Mouse (Mus musculus): ENCODE measurements around the gene Foxj3. TPM values are rescaled to one million over a fixed set of nuclear protein-coding genes. Genes with fewer than 3 reads are reported as not detected.

Gene Foxj3
- polyA plus RNA-seq, 1 experiment from 2014 or later, result 30.9 TPM

- 9% methylated on average over 10 of the region's 10 CpGs for WGBS
- ATAC-seq (replicated peaks; ENCODE audit: low FRiP score) (no peak), DNase-seq (ENCODE audit: low spot score) (no peak)
- H3K4me1 ChIP-seq (replicated peaks; ENCODE audit: control insufficient read depth, insufficient read depth, low read length), result peaks cover 4% of the 10 kb centered on the region; the same call in 1 of the 2 replicates
- peak overlapping the region; percentile 93 for H3K4me3 ChIP-seq (ENCODE audit: low read depth, low read length)
- peak overlapping the region; percentile 94 for H3K9ac ChIP-seq (ENCODE audit: low read length)
- no peak overlapping the region for H3K27ac ChIP-seq (ENCODE audit: low read depth, low read length)
- peak overlapping the region; percentile 80 for H3K4me2 ChIP-seq (ENCODE audit: low read depth, low read length, severe bottlenecking)
- H3K9me3 ChIP-seq (ENCODE audit: control insufficient read depth, low read length), result no peaks in the 10 kb centered on the region
- no peaks in the 10 kb centered on the region for H3K27me3 ChIP-seq (ENCODE audit: control insufficient read depth, insufficient read depth, low read length)
- H3K36me3 ChIP-seq (ENCODE audit: control insufficient read depth, insufficient read depth, low read length), result no peaks in the 10 kb centered on the region
Observed at GRCm38 (mm10) chr4:119540533-119540890, 3.7 kb downstream of the Foxj3 start.

GRCm38 (mm10) chr4:119550864-119551263 lies 14.1 kb downstream of the Foxj3 start:
- no peaks in the 10 kb centered on the region for H3K9me3 ChIP-seq (ENCODE audit: control insufficient read depth, low read length)
- H3K27ac ChIP-seq (ENCODE audit: low read depth, low read length), result no peak overlapping the region
- no peaks in the 10 kb centered on the region for H3K36me3 ChIP-seq (ENCODE audit: control insufficient read depth, insufficient read depth, low read length)
- ATAC-seq (replicated peaks; ENCODE audit: low FRiP score) (no peak), DNase-seq (ENCODE audit: low spot score) (no peak)
- H3K9ac ChIP-seq (ENCODE audit: low read length), result no peak overlapping the region
- H3K4me3 ChIP-seq (ENCODE audit: low read depth, low read length), result no peak overlapping the region
- 96% methylated on average over 1 of the region's 1 CpGs for WGBS
- H3K4me2 ChIP-seq (ENCODE audit: low read depth, low read length, severe bottlenecking), result no peak overlapping the region
- no peaks in the 10 kb centered on the region for H3K27me3 ChIP-seq (ENCODE audit: control insufficient read depth, insufficient read depth, low read length)
- H3K4me1 ChIP-seq (replicated peaks; ENCODE audit: control insufficient read depth, insufficient read depth, low read length), result no peaks in the 10 kb centered on the region

- H3K4me1 ChIP-seq (replicated peaks; ENCODE audit: control insufficient read depth, insufficient read depth, low read length), result no peaks in the 10 kb centered on the region
- no peak for ATAC-seq (replicated peaks; ENCODE audit: low FRiP score)
- no peaks in the 10 kb centered on the region for H3K27me3 ChIP-seq (ENCODE audit: control insufficient read depth, insufficient read depth, low read length)
- H3K9me3 ChIP-seq (ENCODE audit: control insufficient read depth, low read length), result no peaks in the 10 kb centered on the region
- no peak overlapping the region for H3K27ac ChIP-seq (ENCODE audit: low read depth, low read length)
- WGBS, result 47% methylated on average over 2 of the region's 2 CpGs
- DNase-seq (ENCODE audit: low spot score), result no peak
- H3K36me3 ChIP-seq (ENCODE audit: control insufficient read depth, insufficient read depth, low read length), result no peaks in the 10 kb centered on the region
- no peak overlapping the region for H3K4me3 ChIP-seq (ENCODE audit: low read depth, low read length)
- H3K9ac ChIP-seq (ENCODE audit: low read length), result no peak overlapping the region
- no peak overlapping the region for H3K4me2 ChIP-seq (ENCODE audit: low read depth, low read length, severe bottlenecking)
Observed at GRCm38 (mm10) chr4:119555466-119555865, 18.7 kb downstream of the Foxj3 start.

- Histone ChIP-seq H3K9me3 (ENCODE audit: control insufficient read depth, low read length) (no peaks in the 10 kb centered on the region), H3K4me1 (replicated peaks; ENCODE audit: control insufficient read depth, insufficient read depth, low read length) (no peaks in the 10 kb centered on the region), H3K4me3 (ENCODE audit: low read depth, low read length) (no peak overlapping the region), H3K27ac (ENCODE audit: low read depth, low read length) (no peak overlapping the region), H3K36me3 (ENCODE audit: control insufficient read depth, insufficient read depth, low read length) (no peaks in the 10 kb centered on the region), H3K9ac (ENCODE audit: low read length) (no peak overlapping the region), H3K4me2 (ENCODE audit: low read depth, low read length, severe bottlenecking) (no peak overlapping the region), H3K27me3 (ENCODE audit: control insufficient read depth, insufficient read depth, low read length) (no peaks in the 10 kb centered on the region)
- DNase-seq (ENCODE audit: low spot score) (no peak), ATAC-seq (replicated peaks; ENCODE audit: low FRiP score) (no peak)
Observed at GRCm38 (mm10) chr4:119563136-119563535, 26.3 kb downstream of the Foxj3 start.

- ATAC-seq (replicated peaks; ENCODE audit: low FRiP score), result no peak
- 89% methylated on average over 4 of the region's 4 CpGs for WGBS
- no peak overlapping the region for H3K9ac ChIP-seq (ENCODE audit: low read length)
- no peak for DNase-seq (ENCODE audit: low spot score)
- H3K4me3 ChIP-seq (ENCODE audit: low read depth, low read length), result no peak overlapping the region
- H3K9me3 ChIP-seq (ENCODE audit: control insufficient read depth, low read length), result no peaks in the 10 kb centered on the region
- no peak overlapping the region for H3K27ac ChIP-seq (ENCODE audit: low read depth, low read length)
- H3K4me2 ChIP-seq (ENCODE audit: low read depth, low read length, severe bottlenecking), result no peak overlapping the region
- no peaks in the 10 kb centered on the region for H3K4me1 ChIP-seq (replicated peaks; ENCODE audit: control insufficient read depth, insufficient read depth, low read length)
- H3K27me3 ChIP-seq (ENCODE audit: control insufficient read depth, insufficient read depth, low read length), result no peaks in the 10 kb centered on the region
- no peaks in the 10 kb centered on the region for H3K36me3 ChIP-seq (ENCODE audit: control insufficient read depth, insufficient read depth, low read length)
Observed at GRCm38 (mm10) chr4:119566322-119566835, 29.6 kb downstream of the Foxj3 start.

- 85% methylated on average over 3 of the region's 3 CpGs for WGBS
- DNase-seq (ENCODE audit: low spot score), result no peak
- H3K4me3 ChIP-seq (ENCODE audit: low read depth, low read length), result no peak overlapping the region
- no peaks in the 10 kb centered on the region for H3K9me3 ChIP-seq (ENCODE audit: control insufficient read depth, low read length)
- H3K4me1 ChIP-seq (replicated peaks; ENCODE audit: control insufficient read depth, insufficient read depth, low read length), result no peaks in the 10 kb centered on the region
- no peak for ATAC-seq (replicated peaks; ENCODE audit: low FRiP score)
- H3K9ac ChIP-seq (ENCODE audit: low read length), result no peak overlapping the region
- no peaks in the 10 kb centered on the region for H3K36me3 ChIP-seq (ENCODE audit: control insufficient read depth, insufficient read depth, low read length)
- H3K27me3 ChIP-seq (ENCODE audit: control insufficient read depth, insufficient read depth, low read length), result no peaks in the 10 kb centered on the region
- no peak overlapping the region for H3K27ac ChIP-seq (ENCODE audit: low read depth, low read length)
- H3K4me2 ChIP-seq (ENCODE audit: low read depth, low read length, severe bottlenecking), result no peak overlapping the region
Observed at GRCm38 (mm10) chr4:119572682-119573081, 35.9 kb downstream of the Foxj3 start.

- no peak overlapping the region for H3K4me2 ChIP-seq (ENCODE audit: low read depth, low read length, severe bottlenecking)
- H3K36me3 ChIP-seq (ENCODE audit: control insufficient read depth, insufficient read depth, low read length), result no peaks in the 10 kb centered on the region
- DNase-seq (ENCODE audit: low spot score) (no peak), ATAC-seq (replicated peaks; ENCODE audit: low FRiP score) (no peak)
- no peaks in the 10 kb centered on the region for H3K27me3 ChIP-seq (ENCODE audit: control insufficient read depth, insufficient read depth, low read length)
- no peak overlapping the region for H3K9ac ChIP-seq (ENCODE audit: low read length)
- no peaks in the 10 kb centered on the region for H3K9me3 ChIP-seq (ENCODE audit: control insufficient read depth, low read length)
- H3K4me1 ChIP-seq (replicated peaks; ENCODE audit: control insufficient read depth, insufficient read depth, low read length), result no peaks in the 10 kb centered on the region
- H3K4me3 ChIP-seq (ENCODE audit: low read depth, low read length), result no peak overlapping the region
- 72% methylated on average over 2 of the region's 2 CpGs for WGBS
- no peak overlapping the region for H3K27ac ChIP-seq (ENCODE audit: low read depth, low read length)
Observed at GRCm38 (mm10) chr4:119574504-119574903, 37.7 kb downstream of the Foxj3 start.

- no peaks in the 10 kb centered on the region for H3K9me3 ChIP-seq (ENCODE audit: control insufficient read depth, low read length)
- H3K4me3 ChIP-seq (ENCODE audit: low read depth, low read length), result no peak overlapping the region
- DNase-seq (ENCODE audit: low spot score) (no peak), ATAC-seq (replicated peaks; ENCODE audit: low FRiP score) (no peak)
- 97% methylated on average over 3 of the region's 3 CpGs for WGBS
- no peaks in the 10 kb centered on the region for H3K36me3 ChIP-seq (ENCODE audit: control insufficient read depth, insufficient read depth, low read length)
- H3K9ac ChIP-seq (ENCODE audit: low read length), result no peak overlapping the region
- no peak overlapping the region for H3K4me2 ChIP-seq (ENCODE audit: low read depth, low read length, severe bottlenecking)
- no peaks in the 10 kb centered on the region for H3K27me3 ChIP-seq (ENCODE audit: control insufficient read depth, insufficient read depth, low read length)
- no peaks in the 10 kb centered on the region for H3K4me1 ChIP-seq (replicated peaks; ENCODE audit: control insufficient read depth, insufficient read depth, low read length)
- no peak overlapping the region for H3K27ac ChIP-seq (ENCODE audit: low read depth, low read length)
Observed at GRCm38 (mm10) chr4:119575459-119575858, 38.7 kb downstream of the Foxj3 start.

- DNase-seq (ENCODE audit: low spot score) (no peak), ATAC-seq (replicated peaks; ENCODE audit: low FRiP score) (no peak)
- H3K9me3 ChIP-seq (ENCODE audit: control insufficient read depth, low read length), result no peaks in the 10 kb centered on the region
- no peaks in the 10 kb centered on the region; the same call in 1 of the 2 replicates for H3K36me3 ChIP-seq (ENCODE audit: control insufficient read depth, insufficient read depth, low read length)
- no peak overlapping the region for H3K4me2 ChIP-seq (ENCODE audit: low read depth, low read length, severe bottlenecking)
- H3K27me3 ChIP-seq (ENCODE audit: control insufficient read depth, insufficient read depth, low read length), result no peaks in the 10 kb centered on the region
- no peak overlapping the region for H3K9ac ChIP-seq (ENCODE audit: low read length)
- no peak overlapping the region for H3K4me3 ChIP-seq (ENCODE audit: low read depth, low read length)
- 95% methylated on average over 2 of the region's 2 CpGs for WGBS
- no peaks in the 10 kb centered on the region for H3K4me1 ChIP-seq (replicated peaks; ENCODE audit: control insufficient read depth, insufficient read depth, low read length)
- H3K27ac ChIP-seq (ENCODE audit: low read depth, low read length), result no peak overlapping the region
Observed at GRCm38 (mm10) chr4:119588037-119588436, 51.2 kb downstream of the Foxj3 start.

All from forebrain, embryonic 11.5 days (tissue).